Mouse (Mus musculus) small intestine, adult 2 months (tissue): Measurements from ENCODE around the gene Mtor.

Experiments used
- CTCF ChIP-seq: fragments of 200-500 bp; IDR thresholded peaks from 2 replicates; pipeline ENCODE4 v1.5.1; 2012; ENCODE audit warnings: low read depth, mild to moderate bottlenecking, control low read depth, inconsistent platforms, low read length, moderate library complexity, mixed read lengths; ENCODE audit not compliant: insufficient replicate concordance, insufficient read length; ENCODE audit errors: extremely low read depth
- POLR2A ChIP-seq: fragments of 200-500 bp; IDR thresholded peaks from 2 replicates; pipeline ENCODE4 v1.6.1; 2012; ENCODE audit warnings: low read depth, mild to moderate bottlenecking, control low read depth, inconsistent platforms, low read length, moderate library complexity

- TF ChIP-seq POLR2A: no peak
- no peak for TF ChIP-seq CTCF
These were observed 140.4 kb downstream of the Mtor start for GRCm38 (mm10) chr4:148588793-148589192.
